Mouse (Mus musculus) neural tube, embryonic 10.5 days (tissue): Measurements from ENCODE around the gene Olfr373.
"Not testable (repeated sequence)": the region's sequence is repeated elsewhere in the genome, so short reads cannot be mapped to it uniquely, and the experiment has no call there.

Experiments used
- DNase-seq: peaks from one replicate; pipeline ENCODE4 v3.0.0-alpha.2; 2017; ENCODE audit warnings: low spot score; ENCODE audit errors: extremely low spot score

Gene Olfr373

GRCm38 (mm10) chr8:72082877-72083276 is at the start of gene Olfr373:
Olfr373 (plus strand) TSS chr8:72083177.
- not testable (repeated sequence) for DNase-seq

- DNase-seq: not testable (repeated sequence)
These were observed 42.1 kb upstream of the Olfr373 start, which contains the start of gene Olfr372 for GRCm38 (mm10) chr8:72040918-72041317. Olfr372 (plus strand) TSS chr8:72041218.

GRCm38 (mm10) chr8:72042493-72042892 is 40.5 kb upstream of the Olfr373 start:
- no peak for DNase-seq

- DNase-seq: not testable (repeated sequence)
These were observed 28.3 kb upstream of the Olfr373 start for GRCm38 (mm10) chr8:72054633-72055032.

- DNase-seq: not testable (repeated sequence)
These were observed 25.3 kb upstream of the Olfr373 start for GRCm38 (mm10) chr8:72057643-72058042.

- not testable (repeated sequence) for DNase-seq
These were observed 16.1 kb upstream of the Olfr373 start for GRCm38 (mm10) chr8:72066819-72067399.

- no peak for DNase-seq
These were observed 1.8 kb downstream of the Olfr373 start for GRCm38 (mm10) chr8:72084744-72085143.

- not testable (repeated sequence) for DNase-seq
These were observed 4.6 kb downstream of the Olfr373 start for GRCm38 (mm10) chr8:72087611-72088010.

GRCm38 (mm10) chr8:72096721-72097120 is 13.7 kb downstream of the Olfr373 start:
- DNase-seq: not testable (repeated sequence)

- not testable (repeated sequence) for DNase-seq
These were observed 16.6 kb downstream of the Olfr373 start for GRCm38 (mm10) chr8:72099377-72100103.

- DNase-seq: no peak
These were observed 22.2 kb downstream of the Olfr373 start for GRCm38 (mm10) chr8:72105165-72105564.

- no peak for DNase-seq
These were observed 23.8 kb downstream of the Olfr373 start, which contains the start of gene Olfr374 for GRCm38 (mm10) chr8:72106740-72107139. Olfr374 (plus strand) TSS chr8:72107040.

- no peak for DNase-seq
These were observed 27.9 kb downstream of the Olfr373 start for GRCm38 (mm10) chr8:72110876-72111275.

- no peak for DNase-seq
These were observed 29.5 kb downstream of the Olfr373 start for GRCm38 (mm10) chr8:72112486-72112885.

GRCm38 (mm10) chr8:72115202-72115601 is 32.2 kb downstream of the Olfr373 start:
- no peak for DNase-seq

GRCm38 (mm10) chr8:72118616-72119015 is 35.6 kb downstream of the Olfr373 start:
- DNase-seq: no peak

- not testable (repeated sequence) for DNase-seq
These were observed 38.5 kb downstream of the Olfr373 start for GRCm38 (mm10) chr8:72121486-72121885.

GRCm38 (mm10) chr8:72121997-72122396 is 39.0 kb downstream of the Olfr373 start:
- DNase-seq: no peak

- no peak for DNase-seq
These were observed 44.9 kb downstream of the Olfr373 start for GRCm38 (mm10) chr8:72127834-72128233.

- DNase-seq: no peak
These were observed 48.3 kb downstream of the Olfr373 start for GRCm38 (mm10) chr8:72131251-72131650.

- no peak for DNase-seq
These were observed 48.9 kb downstream of the Olfr373 start for GRCm38 (mm10) chr8:72131901-72132300.

- DNase-seq: no peak
These were observed 49.4 kb downstream of the Olfr373 start for GRCm38 (mm10) chr8:72132417-72132816.

- DNase-seq: no peak
These were observed 49.9 kb downstream of the Olfr373 start for GRCm38 (mm10) chr8:72132891-72133290.
